Mouse (Mus musculus) common myeloid progenitor, adult 5-6 weeks (primary cell): ENCODE measurements at regions not wholly inside any gene's neighbourhood (a gene's known extent, or its start where the extent isn't known, plus 50 kb on each side); places are given as distances from the start of the nearest gene placed in this dataset.
A peak's percentile ranks its signal among the peaks of the same experiment; 100 is the strongest.

Source experiments
- ATAC-seq: replicated peaks from 2 replicates; pipeline ENCODE4 v1.8.0; 2016; ENCODE audit warnings: low read depth, mild to moderate bottlenecking, moderate TSS enrichment, inconsistent platforms; ENCODE audit not compliant: poor library complexity, severe bottlenecking

DNA sequence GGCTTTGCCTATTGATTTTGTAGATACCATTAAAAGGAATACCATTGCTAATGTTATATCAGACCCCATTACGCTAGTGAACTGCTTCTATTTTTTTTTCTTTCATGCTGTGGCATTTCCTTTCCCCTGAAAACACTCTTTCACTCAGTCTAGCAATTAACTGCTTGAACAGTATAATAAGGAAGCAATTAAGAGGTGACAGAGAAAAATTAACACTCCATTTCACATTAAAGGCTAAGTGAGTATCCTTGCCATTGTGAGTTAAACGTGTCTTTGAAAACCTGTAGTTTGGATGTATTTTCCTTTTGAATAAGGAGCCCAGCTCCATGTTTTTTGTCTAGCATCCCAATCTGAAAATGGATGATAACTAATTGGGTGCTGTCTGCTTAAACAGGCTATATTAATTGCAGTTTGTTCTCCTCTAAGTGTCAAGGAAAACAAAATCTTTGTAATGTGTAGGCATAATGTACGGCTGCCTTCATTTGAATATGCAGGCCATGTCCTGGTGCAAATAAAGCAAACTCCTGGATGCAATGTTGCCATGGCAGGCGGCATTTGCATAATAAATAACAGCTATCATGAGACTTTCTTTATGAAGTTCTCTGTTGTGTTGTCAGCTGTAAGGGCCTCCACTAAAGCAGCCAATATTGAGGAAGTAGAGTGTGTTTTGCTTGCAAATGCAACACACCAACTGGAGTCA is 423.3 kb downstream of the Zic3 start:
- ATAC-seq: no peak

DNA sequence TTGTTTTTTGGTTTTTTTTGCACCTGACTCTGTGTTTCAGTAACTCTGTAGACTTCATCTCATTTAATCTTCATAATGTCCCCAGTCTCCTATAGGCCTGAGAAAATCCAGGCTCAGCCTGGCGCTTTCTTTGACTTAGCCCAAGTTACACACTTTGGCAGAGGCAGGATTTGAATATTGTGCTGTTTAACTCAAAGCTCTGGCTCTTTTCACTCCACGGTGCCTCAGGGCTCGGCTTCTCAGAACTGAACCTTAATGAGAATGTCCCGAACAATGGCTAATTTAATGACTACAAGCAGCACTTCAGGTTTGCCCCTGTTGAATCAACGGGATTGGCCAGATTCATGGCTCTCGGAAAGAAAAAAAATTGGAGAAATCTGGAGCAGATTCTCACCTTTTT is 425.1 kb downstream of the Zic3 start:
- ATAC-seq: no peak

DNA sequence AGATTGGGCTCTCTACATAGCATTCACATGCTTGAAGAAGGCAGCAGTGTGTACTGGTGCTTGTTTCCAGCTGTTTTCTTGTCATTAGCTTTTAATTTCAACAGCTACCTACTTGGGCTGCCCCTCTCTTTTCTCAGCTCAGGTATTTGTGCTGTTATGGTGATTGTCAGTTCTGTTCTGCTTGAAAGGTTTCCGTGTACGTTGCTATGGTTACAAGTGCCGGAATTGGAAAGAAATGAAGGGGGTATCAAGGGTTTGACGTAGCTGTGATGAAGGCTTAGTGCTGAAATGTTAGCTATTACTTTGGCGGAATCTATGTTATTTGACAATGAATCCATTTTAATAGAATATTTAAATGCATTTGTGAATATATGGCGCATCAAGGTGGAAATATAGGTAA is 439.5 kb upstream of the 4930550L24Rik start:
- ATAC-seq: no peak

DNA sequence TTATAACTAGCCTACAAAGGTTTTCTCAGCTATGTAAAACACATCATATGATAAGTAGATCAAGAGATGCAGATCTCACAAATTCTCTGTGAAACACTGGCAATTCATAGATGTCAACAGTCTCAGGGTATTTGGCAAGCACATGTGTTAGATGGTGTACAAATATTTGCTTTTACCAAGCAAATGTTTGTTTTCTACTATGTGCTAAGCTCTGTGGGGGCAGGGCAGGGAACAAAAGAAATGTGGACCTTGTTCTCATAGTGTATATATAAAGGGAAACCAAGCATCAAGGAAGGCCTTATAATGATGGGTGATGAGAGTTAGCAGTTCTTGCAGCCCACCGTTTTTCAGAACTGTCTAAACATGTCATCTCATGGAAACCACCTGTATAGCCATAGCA is 438.2 kb upstream of the 4930550L24Rik start:
- no peak for ATAC-seq

DNA sequence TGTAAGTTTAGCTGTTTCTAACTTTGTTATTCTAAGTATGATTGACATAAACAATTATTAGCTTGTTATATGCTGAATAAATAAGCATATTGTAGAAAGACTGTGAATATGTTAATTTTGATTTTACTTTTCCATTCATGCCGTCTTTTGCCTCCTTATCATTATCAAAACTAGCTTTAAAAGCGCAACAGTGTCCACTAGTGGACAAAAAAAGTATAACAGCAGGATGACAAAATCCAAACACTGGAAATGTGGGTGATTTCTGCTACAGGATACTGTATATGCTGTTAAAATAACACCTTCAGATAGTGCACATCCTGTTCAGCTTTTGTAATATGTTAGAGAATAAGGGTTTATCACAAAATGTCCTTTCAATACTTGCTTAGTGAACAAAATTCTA is 418.3 kb upstream of the 4930550L24Rik start:
- 0 out of 2 replicates have a peak, but pooled peaks have one; percentile 42 for ATAC-seq

DNA sequence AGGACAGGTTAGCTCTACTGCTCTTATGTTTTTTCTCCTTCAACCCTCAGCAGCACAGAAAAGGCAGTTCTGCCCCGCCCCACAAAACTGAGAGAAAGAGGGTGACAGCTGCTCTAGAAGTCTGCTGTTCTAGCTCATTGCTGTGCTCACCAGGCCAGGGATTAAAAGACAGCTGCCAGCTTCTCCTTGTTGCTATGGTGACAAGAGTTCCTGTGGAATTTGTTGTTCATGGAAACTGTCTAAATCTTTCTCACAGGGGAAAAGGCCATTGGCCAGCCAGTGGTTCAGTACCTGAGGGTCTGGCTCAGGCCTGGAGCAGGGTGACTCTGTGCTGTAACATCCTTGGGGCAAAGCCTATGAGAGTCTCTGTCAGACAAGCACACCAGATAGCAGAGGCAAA is 405.6 kb upstream of the 4930550L24Rik start:
- ATAC-seq: no peak

DNA sequence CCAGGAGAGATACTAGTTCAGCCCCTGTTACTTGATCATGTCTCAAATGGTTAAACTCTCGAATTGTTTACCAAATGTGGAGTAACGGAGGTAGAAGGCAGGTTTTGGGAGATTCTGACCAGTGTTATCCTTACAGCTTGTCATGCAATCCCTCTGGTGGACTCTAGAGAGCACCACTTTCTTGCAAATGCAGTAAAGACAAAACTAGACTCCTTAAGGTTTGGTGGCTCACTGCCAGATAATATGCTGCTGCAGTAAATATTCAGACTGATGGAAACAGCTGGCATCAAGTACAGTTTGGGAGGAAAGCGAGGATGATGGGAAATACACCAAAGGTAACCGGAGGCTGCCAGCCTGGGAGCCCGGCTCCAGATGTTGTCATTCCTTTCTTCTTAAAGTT is 394.2 kb upstream of the 4930550L24Rik start:
- no peak for ATAC-seq
